Mouse (Mus musculus): ENCODE measurements around the gene Ip6k1. TPM values are rescaled to one million over a fixed set of nuclear protein-coding genes. Genes with fewer than 3 reads are reported as not detected.

Ip6k1 gene
- 59.2 and 61.8 TPM in 2 replicates for polyA plus RNA-seq (2015; fragmentation: Nextera tagmentation; extraction: Ambion mirVana)

DNA sequence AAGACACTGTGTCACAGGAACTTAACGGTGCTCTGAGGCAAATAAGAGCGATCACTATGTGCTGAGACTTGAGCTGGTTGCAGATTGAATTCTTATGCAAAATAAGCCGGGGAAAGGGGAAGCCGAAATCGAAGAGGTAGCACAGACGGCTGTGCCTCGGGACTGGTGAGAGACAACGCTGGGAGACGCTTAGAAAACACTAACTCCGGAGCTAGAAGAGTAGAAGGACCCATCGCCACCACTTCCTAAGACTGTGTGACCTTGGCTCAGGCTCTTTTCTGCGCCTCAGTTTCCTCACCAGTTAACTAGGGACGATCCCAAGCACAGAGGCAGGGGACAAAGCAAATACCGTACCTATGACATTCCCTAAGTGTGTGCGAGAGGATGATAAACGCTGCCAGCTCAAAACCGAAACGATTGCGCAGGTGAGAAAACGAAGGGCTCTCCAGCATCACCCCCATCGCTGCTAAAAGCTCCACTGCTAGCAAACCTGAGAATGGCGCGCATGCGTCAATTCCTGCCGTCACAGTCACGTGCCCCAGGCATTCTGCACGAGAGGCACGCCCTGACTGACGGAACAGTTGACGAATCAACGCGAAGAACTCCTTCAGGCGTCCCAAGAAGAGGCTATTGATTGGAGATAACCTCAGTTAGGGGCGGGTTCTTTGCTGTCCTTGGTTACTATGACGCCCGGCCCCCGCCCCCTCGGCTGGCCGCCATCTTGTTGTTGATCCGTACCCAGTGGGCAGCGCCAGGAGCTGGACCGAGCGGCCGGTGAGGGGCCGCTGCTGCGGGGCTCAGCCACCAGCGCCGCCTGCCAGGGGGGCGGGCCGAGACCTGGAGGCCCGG is at the start of gene Ip6k1:
Ip6k1 (plus strand) TSS at position 580 of the 849 bp plus-strand sequence.
- Histone ChIP-seq H3K9ac (replicated peaks; ENCODE audit: low read length) (peak within 1 kb of the TSS; percentile 85), H3K9me3 (ENCODE audit: low read length) (no peaks in the 10 kb centered on the region), H3K27me3 (ENCODE audit: insufficient read depth, low read length) (no peaks in the 10 kb centered on the region), H3K4me2 (replicated peaks; ENCODE audit: low read depth, low read length) (peak within 1 kb of the TSS; percentile 89), H3K4me3 (ENCODE audit: low read length) (peak within 1 kb of the TSS; percentile 65), H3K27ac (ENCODE audit: low read length) (peak within 1 kb of the TSS; percentile 83), H3K36me3 (ENCODE audit: insufficient read depth, low read length) (no peaks in the 10 kb centered on the region), H3K4me1 (ENCODE audit: insufficient read depth, low read length) (peaks cover 18% of the 10 kb centered on the region)
- peak; percentile 99 for ATAC-seq (ENCODE audit: low FRiP score, low TSS enrichment)
- under 1% methylated on average over 51 of the region's 51 CpGs for WGBS

DNA sequence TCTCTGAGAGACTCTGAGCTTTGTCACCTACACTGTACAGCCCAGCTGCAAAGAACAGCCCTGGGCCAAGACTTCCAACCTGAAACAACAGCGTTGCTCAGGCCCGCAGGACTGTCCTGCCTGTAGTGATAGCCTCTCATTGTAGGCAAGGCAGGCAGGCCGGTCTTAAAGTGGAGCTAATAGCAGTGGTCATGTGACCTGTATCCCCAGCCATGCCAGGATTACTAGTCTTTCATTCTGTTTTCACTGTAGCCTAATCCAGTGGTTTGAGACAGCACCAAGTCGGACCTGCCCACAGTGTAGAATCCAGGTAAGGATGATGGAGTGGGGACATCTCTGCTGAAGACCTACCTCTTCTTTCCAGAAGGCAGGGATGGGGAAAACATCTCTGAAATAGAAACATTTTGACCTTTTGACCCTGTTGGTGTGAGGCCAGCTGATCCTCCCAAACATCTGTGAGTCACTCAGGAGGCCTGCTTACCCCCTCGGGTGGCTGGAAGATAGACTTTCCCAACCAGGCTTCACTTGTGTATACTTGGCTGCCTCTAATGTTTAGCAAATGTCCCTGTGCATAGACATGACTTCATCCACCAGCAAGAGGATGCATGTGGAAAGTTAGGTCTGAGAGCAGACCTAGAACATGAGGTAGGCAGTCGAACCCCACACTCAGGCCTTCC is 46.5 kb upstream of the Ip6k1 start:
- ATAC-seq (ENCODE audit: low FRiP score, low TSS enrichment) = no peak
- Histone ChIP-seq H3K4me3 (ENCODE audit: low read length) (no peak overlapping the region), H3K4me2 (replicated peaks; ENCODE audit: low read depth, low read length) (no peak overlapping the region), H3K9ac (replicated peaks; ENCODE audit: low read length) (no peak overlapping the region), H3K9me3 (ENCODE audit: low read length) (no peaks in the 10 kb centered on the region), H3K27me3 (ENCODE audit: insufficient read depth, low read length) (no peaks in the 10 kb centered on the region), H3K4me1 (ENCODE audit: insufficient read depth, low read length) (peaks cover 11% of the 10 kb centered on the region), H3K36me3 (ENCODE audit: insufficient read depth, low read length) (peaks cover 9% of the 10 kb centered on the region; the same call in 1 of the 2 replicates), H3K27ac (ENCODE audit: low read length) (no peak overlapping the region)
- WGBS = 80% methylated on average over 6 of the region's 6 CpGs

DNA sequence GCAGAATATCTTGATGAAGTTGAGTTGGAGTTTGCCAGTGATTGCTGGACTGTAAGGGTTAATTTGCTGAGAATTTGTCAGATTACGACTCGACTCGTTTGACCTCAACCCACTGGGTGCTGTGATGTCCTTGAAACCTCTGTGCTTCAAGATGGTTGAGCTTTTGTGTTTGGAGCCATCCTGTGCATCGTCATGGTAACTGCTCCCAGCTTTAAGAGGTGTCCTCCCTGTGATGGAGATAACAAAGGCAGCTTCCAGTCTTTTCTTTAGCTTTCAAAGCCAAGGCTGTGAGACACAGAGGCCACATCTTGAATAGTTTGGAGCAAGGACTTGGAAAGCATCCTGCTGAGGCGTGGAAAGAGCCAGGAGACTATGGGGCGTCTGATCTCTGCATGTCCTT is 45.2 kb upstream of the Ip6k1 start:
- Histone ChIP-seq H3K36me3 (ENCODE audit: insufficient read depth, low read length) (peaks cover 15% of the 10 kb centered on the region), H3K9me3 (ENCODE audit: low read length) (no peaks in the 10 kb centered on the region), H3K4me2 (replicated peaks; ENCODE audit: low read depth, low read length) (no peak overlapping the region), H3K4me1 (ENCODE audit: insufficient read depth, low read length) (peaks cover under 1% of the 10 kb centered on the region; the same call in 1 of the 2 replicates), H3K27ac (ENCODE audit: low read length) (no peak overlapping the region), H3K9ac (replicated peaks; ENCODE audit: low read length) (no peak overlapping the region), H3K27me3 (ENCODE audit: insufficient read depth, low read length) (no peaks in the 10 kb centered on the region), H3K4me3 (ENCODE audit: low read length) (no peak overlapping the region)
- 65% methylated on average over 6 of the region's 6 CpGs for WGBS
- no peak for ATAC-seq (ENCODE audit: low FRiP score, low TSS enrichment)

DNA sequence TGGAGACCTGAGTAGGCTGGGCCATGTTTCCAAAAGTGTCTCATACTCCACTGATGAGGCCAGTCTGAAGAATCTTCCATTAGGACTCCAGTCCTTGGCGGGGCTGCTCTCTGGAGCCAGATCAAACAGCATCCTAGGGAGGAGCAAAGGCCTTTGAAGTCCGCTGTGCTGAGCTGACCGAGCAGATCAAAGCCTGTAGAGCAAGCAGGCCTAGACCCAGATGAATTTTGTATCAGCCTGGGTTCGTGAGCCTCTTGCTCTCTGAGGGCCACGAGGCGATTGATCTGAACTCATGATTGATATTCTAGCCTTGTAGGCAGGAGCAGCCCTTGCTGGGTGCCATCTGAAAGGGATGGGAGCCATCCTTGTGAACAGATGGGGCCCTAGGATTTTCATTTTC is 42.4 kb upstream of the Ip6k1 start:
- H3K4me1 ChIP-seq (ENCODE audit: insufficient read depth, low read length) = no peaks in the 10 kb centered on the region
- H3K9me3 ChIP-seq (ENCODE audit: low read length) = no peaks in the 10 kb centered on the region
- no peak for ATAC-seq (ENCODE audit: low FRiP score, low TSS enrichment)
- H3K27me3 ChIP-seq (ENCODE audit: insufficient read depth, low read length) = no peaks in the 10 kb centered on the region
- no peak overlapping the region for H3K27ac ChIP-seq (ENCODE audit: low read length)
- no peak overlapping the region for H3K4me2 ChIP-seq (replicated peaks; ENCODE audit: low read depth, low read length)
- 40% methylated on average over 6 of the region's 6 CpGs for WGBS
- H3K4me3 ChIP-seq (ENCODE audit: low read length) = no peak overlapping the region
- peaks cover 15% of the 10 kb centered on the region for H3K36me3 ChIP-seq (ENCODE audit: insufficient read depth, low read length)
- no peak overlapping the region for H3K9ac ChIP-seq (replicated peaks; ENCODE audit: low read length)

GRCm38 (mm10) chr9:107960928-107961327 is 41.4 kb upstream of the Ip6k1 start:
- Histone ChIP-seq H3K9ac (replicated peaks; ENCODE audit: low read length) (no peak overlapping the region), H3K27me3 (ENCODE audit: insufficient read depth, low read length) (no peaks in the 10 kb centered on the region), H3K4me1 (ENCODE audit: insufficient read depth, low read length) (no peaks in the 10 kb centered on the region), H3K36me3 (ENCODE audit: insufficient read depth, low read length) (peaks cover 15% of the 10 kb centered on the region), H3K9me3 (ENCODE audit: low read length) (no peaks in the 10 kb centered on the region), H3K4me3 (ENCODE audit: low read length) (no peak overlapping the region), H3K27ac (ENCODE audit: low read length) (no peak overlapping the region), H3K4me2 (replicated peaks; ENCODE audit: low read depth, low read length) (no peak overlapping the region)
- ATAC-seq (ENCODE audit: low FRiP score, low TSS enrichment) = no peak
- 75% methylated on average over 4 of the region's 4 CpGs for WGBS

GRCm38 (mm10) chr9:107961351-107961762 is 40.9 kb upstream of the Ip6k1 start:
- Histone ChIP-seq H3K4me2 (replicated peaks; ENCODE audit: low read depth, low read length) (no peak overlapping the region), H3K27ac (ENCODE audit: low read length) (no peak overlapping the region), H3K36me3 (ENCODE audit: insufficient read depth, low read length) (peaks cover 15% of the 10 kb centered on the region), H3K9me3 (ENCODE audit: low read length) (no peaks in the 10 kb centered on the region), H3K27me3 (ENCODE audit: insufficient read depth, low read length) (no peaks in the 10 kb centered on the region), H3K4me3 (ENCODE audit: low read length) (no peak overlapping the region), H3K4me1 (ENCODE audit: insufficient read depth, low read length) (no peaks in the 10 kb centered on the region), H3K9ac (replicated peaks; ENCODE audit: low read length) (no peak overlapping the region)
- 86% methylated on average over 10 of the region's 10 CpGs for WGBS
- no peak for ATAC-seq (ENCODE audit: low FRiP score, low TSS enrichment)

- no peak overlapping the region for H3K4me2 ChIP-seq (replicated peaks; ENCODE audit: low read depth, low read length)
- H3K27ac ChIP-seq (ENCODE audit: low read length) = no peak overlapping the region
- no peaks in the 10 kb centered on the region for H3K4me1 ChIP-seq (ENCODE audit: insufficient read depth, low read length)
- no peaks in the 10 kb centered on the region for H3K27me3 ChIP-seq (ENCODE audit: insufficient read depth, low read length)
- no peaks in the 10 kb centered on the region for H3K9me3 ChIP-seq (ENCODE audit: low read length)
- WGBS = 51% methylated on average over 5 of the region's 5 CpGs
- peaks cover 11% of the 10 kb centered on the region for H3K36me3 ChIP-seq (ENCODE audit: insufficient read depth, low read length)
- no peak for ATAC-seq (ENCODE audit: low FRiP score, low TSS enrichment)
- H3K9ac ChIP-seq (replicated peaks; ENCODE audit: low read length) = no peak overlapping the region
- no peak overlapping the region for H3K4me3 ChIP-seq (ENCODE audit: low read length)
Observed at GRCm38 (mm10) chr9:107961881-107962280, 40.4 kb upstream of the Ip6k1 start.

- Histone ChIP-seq H3K4me1 (ENCODE audit: insufficient read depth, low read length) (no peaks in the 10 kb centered on the region), H3K27me3 (ENCODE audit: insufficient read depth, low read length) (no peaks in the 10 kb centered on the region), H3K9me3 (ENCODE audit: low read length) (no peaks in the 10 kb centered on the region), H3K36me3 (ENCODE audit: insufficient read depth, low read length) (peaks cover 11% of the 10 kb centered on the region), H3K27ac (ENCODE audit: low read length) (no peak overlapping the region), H3K4me3 (ENCODE audit: low read length) (no peak overlapping the region), H3K4me2 (replicated peaks; ENCODE audit: low read depth, low read length) (no peak overlapping the region), H3K9ac (replicated peaks; ENCODE audit: low read length) (no peak overlapping the region)
- ATAC-seq (ENCODE audit: low FRiP score, low TSS enrichment) = no peak
- 86% methylated on average over 9 of the region's 9 CpGs for WGBS
Observed at GRCm38 (mm10) chr9:107962916-107963315, 39.4 kb upstream of the Ip6k1 start.

- peak; percentile 72 for ATAC-seq (ENCODE audit: low FRiP score, low TSS enrichment)
- 15% methylated on average over 5 of the region's 5 CpGs for WGBS
- Histone ChIP-seq H3K27me3 (ENCODE audit: insufficient read depth, low read length) (no peaks in the 10 kb centered on the region), H3K27ac (ENCODE audit: low read length) (no peak overlapping the region), H3K4me3 (ENCODE audit: low read length) (no peak overlapping the region), H3K4me2 (replicated peaks; ENCODE audit: low read depth, low read length) (no peak overlapping the region), H3K9ac (replicated peaks; ENCODE audit: low read length) (no peak overlapping the region), H3K9me3 (ENCODE audit: low read length) (no peaks in the 10 kb centered on the region), H3K36me3 (ENCODE audit: insufficient read depth, low read length) (peaks cover 15% of the 10 kb centered on the region), H3K4me1 (ENCODE audit: insufficient read depth, low read length) (no peaks in the 10 kb centered on the region)
Observed at GRCm38 (mm10) chr9:107963700-107964099, 38.6 kb upstream of the Ip6k1 start.

- H3K27ac ChIP-seq (ENCODE audit: low read length) = no peak overlapping the region
- ATAC-seq (ENCODE audit: low FRiP score, low TSS enrichment) = no peak
- no peaks in the 10 kb centered on the region for H3K27me3 ChIP-seq (ENCODE audit: insufficient read depth, low read length)
- H3K4me3 ChIP-seq (ENCODE audit: low read length) = no peak overlapping the region
- H3K4me2 ChIP-seq (replicated peaks; ENCODE audit: low read depth, low read length) = no peak overlapping the region
- peaks cover 17% of the 10 kb centered on the region for H3K36me3 ChIP-seq (ENCODE audit: insufficient read depth, low read length)
- no peaks in the 10 kb centered on the region for H3K4me1 ChIP-seq (ENCODE audit: insufficient read depth, low read length)
- WGBS = 92% methylated on average over 9 of the region's 9 CpGs
- H3K9me3 ChIP-seq (ENCODE audit: low read length) = no peaks in the 10 kb centered on the region
- H3K9ac ChIP-seq (replicated peaks; ENCODE audit: low read length) = no peak overlapping the region
Observed at GRCm38 (mm10) chr9:107964681-107965080, 37.6 kb upstream of the Ip6k1 start.

Data from kidney, embryonic 16.5 days (tissue).